Mouse (Mus musculus): ENCODE results near the gene Gcnt4. TPM values are rescaled to one million over a fixed set of nuclear protein-coding genes. Genes with fewer than 3 reads are reported as not detected.
"Not testable (repeated sequence)": the region's sequence is repeated elsewhere in the genome, so short reads cannot be mapped to it uniquely, and the experiment has no call there.

The Gcnt4 gene
- polyA plus RNA-seq (2012) = not detected in 2 replicates

DNA sequence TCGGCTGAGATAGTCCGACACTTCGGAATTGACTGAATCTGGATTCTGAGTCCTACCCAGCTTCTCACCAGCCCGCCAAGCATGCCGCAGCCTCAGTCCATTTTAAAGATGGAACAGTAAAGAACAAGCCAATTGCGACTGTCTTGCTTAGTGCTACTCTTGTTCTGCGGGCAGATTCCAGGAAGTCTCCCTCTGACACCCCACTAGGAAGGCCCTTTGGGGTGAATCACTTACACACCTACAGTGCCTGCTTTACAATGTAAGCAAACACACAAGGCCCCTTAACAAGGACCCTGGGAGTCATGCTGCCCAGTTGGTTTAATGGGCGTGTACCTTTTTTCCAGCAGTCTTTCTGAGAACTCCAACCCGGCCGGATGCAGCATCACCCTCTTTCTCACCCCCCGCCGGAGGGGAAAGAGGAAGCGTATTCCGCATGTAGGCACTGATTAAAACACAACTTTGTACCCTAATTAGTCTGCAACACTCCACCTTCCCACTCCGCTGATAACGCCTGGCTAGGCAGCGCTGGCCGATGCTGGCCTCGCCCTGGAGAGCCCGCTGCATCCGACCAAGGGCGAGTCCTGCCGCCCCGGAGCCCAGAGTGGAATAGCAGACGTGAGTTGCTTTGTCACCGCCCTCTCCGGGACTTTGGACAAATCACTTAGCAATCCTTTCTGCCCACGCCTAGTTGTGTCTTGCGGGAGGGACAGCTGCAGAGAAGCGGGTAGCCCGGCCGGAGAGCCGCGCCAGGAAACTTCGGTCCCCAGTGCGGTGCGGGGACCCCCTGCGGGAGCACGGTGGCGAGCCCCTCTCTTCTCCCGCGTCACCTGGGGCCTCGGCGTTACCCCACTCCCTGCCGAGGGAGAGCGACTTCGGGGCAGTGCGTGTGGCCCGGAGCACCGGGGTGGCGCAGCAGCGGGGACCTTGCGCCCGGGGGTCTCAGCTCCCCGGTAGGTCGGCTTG, at the start of gene Gcnt4:
TSS of gene Gcnt4 (plus strand) at position 691 of the 963 bp plus-strand sequence.
- TF ChIP-seq GATA1 (IDR thresholded peaks at IDR 0.05; ENCODE audit: low read length) (no peak), TAL1 (IDR thresholded peaks at IDR 0.05; ENCODE audit: low read length) (no peak)
- H3K9me3 ChIP-seq (ENCODE audit: control insufficient read depth, low read length) = peaks cover 9% of the 10 kb centered on the region
- peaks cover 52% of the 10 kb centered on the region for H3K27me3 ChIP-seq (ENCODE audit: control insufficient read depth)
- H3K4me1 ChIP-seq (ENCODE audit: control insufficient read depth) = peaks cover 8% of the 10 kb centered on the region
- peak within 1 kb of the TSS; percentile 58 for H3K4me3 ChIP-seq (replicated peaks)
- no peaks in the 10 kb centered on the region for H3K36me3 ChIP-seq (ENCODE audit: control insufficient read depth)

DNA sequence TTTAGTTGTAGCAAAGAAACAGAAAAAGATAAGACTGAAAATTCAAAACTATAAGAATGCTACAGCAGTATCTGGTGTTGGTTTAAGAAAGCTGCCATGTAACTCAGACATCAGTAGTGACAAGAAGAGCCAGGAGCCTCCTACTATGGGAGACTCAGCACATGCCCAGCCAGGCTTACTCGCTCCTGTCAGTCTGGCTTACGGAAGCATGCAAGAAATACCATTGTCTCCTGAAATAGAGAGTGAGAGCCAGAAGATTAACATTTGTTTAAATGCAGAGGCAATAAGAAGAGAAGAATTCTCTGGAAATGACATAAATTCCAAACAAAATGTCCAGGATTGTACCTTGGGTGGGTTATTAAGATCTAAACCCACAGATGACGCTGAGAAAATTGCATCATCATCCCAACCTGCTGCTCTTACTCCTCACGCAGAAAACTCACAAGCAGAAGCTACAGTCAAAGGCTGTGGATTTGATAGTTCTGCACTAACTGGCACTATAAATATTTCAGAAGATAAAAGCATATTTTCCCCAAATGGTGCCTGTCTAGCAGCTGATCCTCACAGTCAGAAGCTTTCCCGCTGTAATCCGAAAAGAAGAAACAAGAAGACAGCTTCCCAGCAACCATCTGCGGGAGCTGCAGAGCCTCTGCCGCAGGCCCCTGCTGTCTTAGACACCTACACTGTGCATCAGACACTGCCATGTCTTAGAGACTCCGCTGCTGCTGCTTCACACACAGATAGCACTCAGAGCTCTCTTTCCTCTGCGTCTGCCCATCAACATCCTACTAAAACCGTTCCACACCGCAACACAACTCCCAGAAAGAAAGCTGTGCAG, 46.0 kb upstream of the Gcnt4 start:
- Histone ChIP-seq H3K4me1 (ENCODE audit: control insufficient read depth) (no peaks in the 10 kb centered on the region), H3K27me3 (ENCODE audit: control insufficient read depth) (no peaks in the 10 kb centered on the region), H3K4me3 (replicated peaks) (no peak overlapping the region), H3K9me3 (ENCODE audit: control insufficient read depth, low read length) (no peaks in the 10 kb centered on the region), H3K36me3 (ENCODE audit: control insufficient read depth) (no peaks in the 10 kb centered on the region)
- no peak for TF ChIP-seq GATA1 (IDR thresholded peaks at IDR 0.05; ENCODE audit: low read length)
- TF ChIP-seq TAL1 (IDR thresholded peaks at IDR 0.05; ENCODE audit: low read length) = no peak

DNA sequence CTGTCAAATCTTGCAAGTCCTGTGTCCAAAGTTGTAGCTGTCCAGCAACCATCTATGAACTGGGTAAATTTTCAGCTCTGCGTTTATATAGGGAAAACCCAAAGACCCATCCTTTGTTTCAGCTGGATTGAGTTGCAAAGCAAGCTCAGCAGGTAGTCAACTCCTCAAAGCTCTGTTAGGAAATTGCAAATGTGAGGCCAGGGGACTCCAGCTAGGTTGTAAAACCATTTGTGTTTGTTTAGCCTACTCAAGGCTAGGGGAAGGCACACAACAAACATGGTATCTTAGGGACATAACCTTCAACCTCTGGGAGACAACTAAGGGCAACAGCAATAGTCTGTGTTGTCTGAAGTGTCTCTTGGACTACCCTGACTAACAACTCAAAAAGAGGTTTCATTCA, 40.0 kb upstream of the Gcnt4 start:
- no peaks in the 10 kb centered on the region for H3K4me1 ChIP-seq (ENCODE audit: control insufficient read depth)
- no peaks in the 10 kb centered on the region for H3K36me3 ChIP-seq (ENCODE audit: control insufficient read depth)
- H3K9me3 ChIP-seq (ENCODE audit: control insufficient read depth, low read length) = no peaks in the 10 kb centered on the region
- H3K4me3 ChIP-seq (replicated peaks) = no peak overlapping the region
- H3K27me3 ChIP-seq (ENCODE audit: control insufficient read depth) = no peaks in the 10 kb centered on the region
- TF ChIP-seq GATA1 (IDR thresholded peaks at IDR 0.05; ENCODE audit: low read length) (no peak), TAL1 (IDR thresholded peaks at IDR 0.05; ENCODE audit: low read length) (no peak)

DNA sequence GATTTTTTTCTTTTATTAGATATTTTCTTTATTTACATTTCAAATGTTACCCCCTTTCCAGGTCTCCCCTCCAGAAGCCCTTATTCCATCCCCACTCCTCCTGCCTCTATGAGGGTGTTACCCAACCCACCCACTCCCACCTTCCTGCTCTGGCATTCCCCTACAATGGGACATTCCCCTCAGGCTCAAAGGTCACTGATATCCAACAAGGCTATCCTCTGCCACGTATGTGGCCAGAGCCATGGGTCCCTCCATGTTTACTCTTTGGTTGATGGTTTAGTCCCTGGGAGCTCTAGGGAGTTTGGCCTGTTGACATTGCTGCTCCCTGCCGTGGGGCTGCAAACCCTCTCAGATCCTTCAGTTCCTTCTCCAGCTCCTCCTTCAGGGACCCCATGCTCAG, 34.5 kb upstream of the Gcnt4 start:
- Histone ChIP-seq H3K9me3 (ENCODE audit: control insufficient read depth, low read length) (no peaks in the 10 kb centered on the region), H3K27me3 (ENCODE audit: control insufficient read depth) (no peaks in the 10 kb centered on the region), H3K4me1 (ENCODE audit: control insufficient read depth) (no peaks in the 10 kb centered on the region), H3K4me3 (replicated peaks) (no peak overlapping the region), H3K36me3 (ENCODE audit: control insufficient read depth) (no peaks in the 10 kb centered on the region)
- TF ChIP-seq GATA1 (IDR thresholded peaks at IDR 0.05; ENCODE audit: low read length) (no peak), TAL1 (IDR thresholded peaks at IDR 0.05; ENCODE audit: low read length) (no peak)

DNA sequence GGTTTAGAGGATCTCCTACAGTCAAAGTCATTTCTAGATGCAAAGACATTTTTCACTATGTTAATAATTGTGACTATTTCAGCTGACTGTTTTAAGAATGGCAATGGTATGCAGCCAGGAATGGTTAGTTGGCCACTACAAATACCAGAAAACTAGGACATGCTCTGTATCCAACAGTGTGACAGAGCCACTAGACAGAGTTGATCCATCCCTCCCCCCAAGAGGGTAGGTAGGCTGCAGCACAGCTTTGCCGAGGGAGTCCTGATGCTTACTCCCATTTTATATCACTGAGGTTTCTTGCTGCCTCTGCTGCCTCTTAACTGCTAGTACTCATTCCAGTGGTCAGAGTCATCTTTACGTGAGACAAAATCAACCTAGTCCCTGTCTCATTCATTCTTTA, 29.3 kb upstream of the Gcnt4 start:
- Histone ChIP-seq H3K4me3 (replicated peaks) (no peak overlapping the region), H3K9me3 (ENCODE audit: control insufficient read depth, low read length) (no peaks in the 10 kb centered on the region), H3K4me1 (ENCODE audit: control insufficient read depth) (no peaks in the 10 kb centered on the region), H3K36me3 (ENCODE audit: control insufficient read depth) (no peaks in the 10 kb centered on the region), H3K27me3 (ENCODE audit: control insufficient read depth) (no peaks in the 10 kb centered on the region)
- TF ChIP-seq TAL1 (IDR thresholded peaks at IDR 0.05; ENCODE audit: low read length) (no peak), GATA1 (IDR thresholded peaks at IDR 0.05; ENCODE audit: low read length) (no peak)

DNA sequence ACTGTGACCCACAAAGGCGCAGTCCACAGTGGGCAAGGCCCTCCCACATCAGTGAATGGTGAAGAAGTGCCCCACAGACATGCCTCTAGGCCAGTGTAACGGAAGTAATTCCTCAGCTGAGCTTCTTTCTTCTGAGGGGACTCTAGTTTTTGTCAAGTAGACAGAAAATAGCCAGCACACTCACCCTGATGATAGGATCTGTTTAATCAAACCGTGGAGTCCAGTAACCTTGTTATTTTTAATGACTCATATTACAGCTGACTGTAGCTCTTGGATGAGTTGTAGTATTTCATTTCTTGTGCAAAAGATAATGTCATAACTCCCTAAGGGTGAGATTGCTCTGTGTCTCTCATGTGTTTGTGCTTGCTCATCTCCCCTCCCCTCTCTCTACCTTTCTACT, 17.8 kb upstream of the Gcnt4 start:
- Histone ChIP-seq H3K36me3 (ENCODE audit: control insufficient read depth) (no peaks in the 10 kb centered on the region), H3K27me3 (ENCODE audit: control insufficient read depth) (no peaks in the 10 kb centered on the region), H3K4me3 (replicated peaks) (no peak overlapping the region), H3K4me1 (ENCODE audit: control insufficient read depth) (no peaks in the 10 kb centered on the region), H3K9me3 (ENCODE audit: control insufficient read depth, low read length) (no peaks in the 10 kb centered on the region)
- TF ChIP-seq GATA1 (IDR thresholded peaks at IDR 0.05; ENCODE audit: low read length) (no peak), TAL1 (IDR thresholded peaks at IDR 0.05; ENCODE audit: low read length) (no peak)

DNA sequence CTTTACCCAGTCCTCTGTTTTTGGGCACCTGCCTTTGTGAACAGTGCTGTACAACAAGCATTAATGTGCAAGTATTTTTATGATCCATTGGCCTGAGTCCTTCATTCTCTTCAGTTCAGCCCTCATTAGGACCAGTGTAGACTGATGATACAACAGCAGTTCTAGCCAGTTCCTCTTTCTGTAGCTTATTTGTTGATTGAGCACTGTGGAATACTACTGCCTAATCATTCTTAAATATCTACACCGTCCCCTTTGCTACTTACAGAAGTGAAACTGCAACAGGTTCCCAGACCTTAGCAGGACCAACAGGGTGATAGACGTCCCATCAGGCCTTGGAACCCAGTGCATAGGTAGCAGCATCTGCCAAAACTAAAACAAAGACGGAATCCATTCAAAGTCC, 13.3 kb upstream of the Gcnt4 start:
- Histone ChIP-seq H3K36me3 (ENCODE audit: control insufficient read depth) (no peaks in the 10 kb centered on the region), H3K9me3 (ENCODE audit: control insufficient read depth, low read length) (no peaks in the 10 kb centered on the region), H3K4me3 (replicated peaks) (no peak overlapping the region), H3K27me3 (ENCODE audit: control insufficient read depth) (no peaks in the 10 kb centered on the region), H3K4me1 (ENCODE audit: control insufficient read depth) (no peaks in the 10 kb centered on the region)
- no peak for TF ChIP-seq GATA1 (IDR thresholded peaks at IDR 0.05; ENCODE audit: low read length)
- no peak for TF ChIP-seq TAL1 (IDR thresholded peaks at IDR 0.05; ENCODE audit: low read length)

DNA sequence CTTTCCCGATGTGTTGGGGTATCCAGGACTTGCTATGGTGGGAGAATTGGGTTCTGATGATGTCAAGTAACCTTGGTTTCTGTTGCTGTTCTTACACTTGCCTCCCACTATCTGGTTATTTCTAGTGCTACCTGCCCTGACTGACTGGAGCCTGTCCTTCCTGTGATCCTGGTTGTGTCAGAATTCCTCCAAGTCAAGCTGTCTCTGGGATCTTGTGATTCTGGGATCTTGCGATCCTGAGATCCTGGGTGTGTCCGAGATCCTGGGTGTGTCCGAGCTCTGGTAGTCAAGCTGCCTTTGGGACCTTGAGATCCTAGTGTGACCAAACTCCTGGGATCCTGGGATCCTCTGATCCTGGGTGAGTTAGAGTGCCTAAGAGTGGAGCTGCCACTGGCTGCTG, 1.4 kb upstream of the Gcnt4 start:
- peaks cover 48% of the 10 kb centered on the region for H3K27me3 ChIP-seq (ENCODE audit: control insufficient read depth)
- not testable (repeated sequence) for H3K9me3 ChIP-seq (ENCODE audit: control insufficient read depth, low read length); H3K4me1 ChIP-seq (ENCODE audit: control insufficient read depth); H3K36me3 ChIP-seq (ENCODE audit: control insufficient read depth); H3K4me3 ChIP-seq (replicated peaks)
